Mouse (Mus musculus) heart, postnatal 0 days (tissue): ENCODE measurements around the gene Sipa1l3.

Source experiments
- CTCF ChIP-seq: IDR thresholded peaks from 2 replicates; pipeline ENCODE4 v1.5.1; 2016; ENCODE audit warnings: antibody characterized with exemption, control low read depth, low read depth
- EP300 ChIP-seq: IDR thresholded peaks from 2 replicates; pipeline ENCODE4 v1.6.1; 2016; ENCODE audit warnings: antibody characterized with exemption, low read depth

- TF ChIP-seq CTCF: no peak
- no peak for TF ChIP-seq EP300
Measured at GRCm38 (mm10) chr7:29404126-29404525, 114.3 kb downstream of the Sipa1l3 start.
